Mouse (Mus musculus): ENCODE measurements at regions not wholly inside any gene's neighbourhood (a gene's known extent, or its start where the extent isn't known, plus 50 kb on each side); places are given as distances from the start of the nearest gene placed in this dataset.
A peak's percentile ranks its signal among the peaks of the same experiment; 100 is the strongest.

GRCm38 (mm10) chr3:121618561-121618960 is 52.0 kb upstream of the 4930432M17Rik start:
- DNase-seq: no peak

- DNase-seq: no peak
Measured at GRCm38 (mm10) chr3:121618161-121618560, 52.4 kb upstream of the 4930432M17Rik start.

GRCm38 (mm10) chr3:121617351-121617750 is 53.2 kb upstream of the 4930432M17Rik start:
- DNase-seq: no peak

- DNase-seq: no peak
Measured at GRCm38 (mm10) chr3:121616075-121616474, 54.5 kb upstream of the 4930432M17Rik start.

- no peak for DNase-seq
Measured at GRCm38 (mm10) chr3:121614741-121615140, 55.8 kb upstream of the 4930432M17Rik start.

GRCm38 (mm10) chr3:121613224-121613623 is 57.3 kb upstream of the 4930432M17Rik start:
- DNase-seq: no peak

- no peak for DNase-seq
Measured at GRCm38 (mm10) chr3:121609845-121610244, 60.7 kb upstream of the 4930432M17Rik start.

- DNase-seq: peak in 1 of 2 experiments; percentile 11
Measured at GRCm38 (mm10) chr3:121609090-121609489, 61.5 kb upstream of the 4930432M17Rik start.

GRCm38 (mm10) chr3:121604737-121605136 is 65.8 kb upstream of the 4930432M17Rik start:
- DNase-seq: peak; percentile 15 to 33

GRCm38 (mm10) chr3:121604081-121604480 is 66.5 kb upstream of the 4930432M17Rik start:
- peak; percentile 57 to 66 for DNase-seq

- no peak for DNase-seq
Measured at GRCm38 (mm10) chr3:121602826-121603370, 67.7 kb upstream of the 4930432M17Rik start.

- peak; percentile 13 to 21 for DNase-seq
Measured at GRCm38 (mm10) chr3:121602082-121602561, 68.4 kb upstream of the 4930432M17Rik start.

GRCm38 (mm10) chr3:121600841-121601240 is 68.6 kb upstream of the Slc44a3 start:
- DNase-seq: no peak

GRCm38 (mm10) chr3:121600388-121600787 is 68.2 kb upstream of the Slc44a3 start:
- DNase-seq: no peak

- DNase-seq: no peak
Measured at GRCm38 (mm10) chr3:121597988-121598387, 65.8 kb upstream of the Slc44a3 start.

- DNase-seq: no peak
Measured at GRCm38 (mm10) chr3:121597203-121597602, 65.0 kb upstream of the Slc44a3 start.

- no peak for DNase-seq
Measured at GRCm38 (mm10) chr3:121594580-121594979, 62.4 kb upstream of the Slc44a3 start.

- DNase-seq: no peak
Measured at GRCm38 (mm10) chr3:121593598-121594117, 61.5 kb upstream of the Slc44a3 start.

- DNase-seq: no peak
Measured at GRCm38 (mm10) chr3:121593143-121593542, 60.9 kb upstream of the Slc44a3 start.

- DNase-seq: no peak
Measured at GRCm38 (mm10) chr3:121589494-121589885, 57.3 kb upstream of the Slc44a3 start.

GRCm38 (mm10) chr3:121588737-121589493 is 56.7 kb upstream of the Slc44a3 start:
- no peak for DNase-seq

GRCm38 (mm10) chr3:121585306-121585705 is 53.1 kb upstream of the Slc44a3 start:
- DNase-seq: no peak

GRCm38 (mm10) chr3:121584736-121585151 is 52.5 kb upstream of the Slc44a3 start:
- DNase-seq: no peak

- DNase-seq: no peak
Measured at GRCm38 (mm10) chr3:121584317-121584716, 52.1 kb upstream of the Slc44a3 start.

Measured in cerebellum, postnatal 25 days (tissue).